Mouse (Mus musculus) cerebellum, postnatal 4 days (tissue): ENCODE measurements at regions not wholly inside any gene's neighbourhood (a gene's known extent, or its start where the extent isn't known, plus 50 kb on each side); places are given as distances from the start of the nearest gene placed in this dataset.
A peak's percentile ranks its signal among the peaks of the same experiment; 100 is the strongest.

Experiments
- DNase-seq, 2 experiments: peaks; one replicate each; pipeline ENCODE4 v3.0.0; 2022; ENCODE audit warnings: low spot score in 2 of 2, mixed read lengths in 1 of 2

DNA sequence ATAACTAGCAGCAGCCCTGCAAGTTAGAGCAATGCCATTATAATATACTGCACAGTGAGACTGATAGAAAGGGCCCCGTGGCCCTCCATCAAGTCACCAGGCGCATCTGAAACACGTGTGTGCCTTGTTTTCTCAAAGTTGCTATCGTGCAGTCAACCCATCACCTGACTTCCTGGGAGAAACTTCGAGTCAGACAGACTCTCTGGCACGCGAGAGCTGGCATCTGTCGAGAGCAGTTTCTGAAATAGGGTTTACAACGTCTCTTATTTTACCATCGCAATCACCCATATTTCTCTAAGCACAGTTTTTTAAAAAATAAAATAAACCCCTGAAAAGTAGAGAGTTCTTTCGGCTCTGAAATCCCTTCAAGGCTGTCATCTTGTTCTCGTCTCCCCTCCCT is 169.8 kb downstream of the 3110018I06Rik start:
- DNase-seq: no peak

DNA sequence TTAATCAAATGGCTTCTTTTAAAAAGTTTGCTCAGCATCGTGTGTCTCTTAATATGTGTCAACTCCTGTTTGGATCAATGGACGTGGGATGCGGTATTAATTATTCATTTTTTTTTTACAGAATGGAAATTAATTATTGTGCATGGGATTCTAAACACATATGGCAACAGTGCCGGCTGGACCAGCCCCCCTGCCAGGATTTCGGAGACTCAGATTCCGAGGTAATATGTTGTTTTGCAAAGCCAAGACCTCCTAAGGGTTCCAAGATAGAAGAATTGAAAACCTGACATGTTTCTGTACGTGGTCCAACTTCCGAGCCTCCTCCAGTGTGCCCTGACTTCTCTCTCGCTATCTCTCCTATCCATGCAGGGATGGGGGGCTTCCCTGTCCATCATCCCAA is 170.4 kb downstream of the 3110018I06Rik start:
- DNase-seq: peak in 1 of 2 experiments; percentile 16

GRCm38 (mm10) chr12:107662624-107663023 is 174.2 kb downstream of the 3110018I06Rik start:
- DNase-seq: no peak

DNA sequence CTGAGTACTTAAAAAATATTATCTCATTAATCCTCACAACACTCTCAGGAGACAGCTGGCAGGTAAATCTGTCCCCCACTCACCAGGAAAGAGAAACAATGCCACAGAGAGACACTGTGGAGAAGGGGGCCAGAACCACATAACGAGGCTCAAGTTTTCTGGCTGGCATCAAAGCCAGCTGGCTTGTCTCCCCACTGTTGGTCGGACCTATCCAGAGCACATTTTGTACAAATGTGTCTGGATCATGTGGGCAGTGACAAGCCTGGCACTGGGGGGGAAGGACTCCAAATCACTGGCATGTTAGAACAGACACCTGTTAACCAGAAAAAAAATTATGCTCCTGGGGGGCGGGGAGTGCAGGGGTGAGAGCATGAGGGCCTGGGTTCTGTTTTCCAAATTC is 179.4 kb downstream of the 3110018I06Rik start:
- DNase-seq: no peak

DNA sequence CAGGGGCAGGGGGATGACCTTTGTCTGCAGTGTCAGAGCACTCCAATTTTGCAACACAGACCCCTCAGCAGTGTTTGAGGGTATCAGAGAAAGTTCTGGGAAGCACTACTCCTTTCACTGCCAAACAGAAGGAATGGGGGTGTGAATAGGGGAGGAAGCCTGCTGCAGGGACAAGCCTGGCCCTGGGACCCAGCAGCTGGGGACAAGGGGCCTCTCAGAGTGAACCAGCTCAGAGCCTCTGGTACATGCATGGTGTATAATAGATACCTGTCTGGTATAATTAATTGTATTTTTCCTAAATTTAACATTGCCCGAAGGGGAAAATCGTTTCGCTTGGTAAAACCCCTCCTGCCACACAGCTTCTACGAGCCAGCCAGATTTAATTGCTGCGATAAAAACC is 180.6 kb downstream of the 3110018I06Rik start:
- no peak for DNase-seq

DNA sequence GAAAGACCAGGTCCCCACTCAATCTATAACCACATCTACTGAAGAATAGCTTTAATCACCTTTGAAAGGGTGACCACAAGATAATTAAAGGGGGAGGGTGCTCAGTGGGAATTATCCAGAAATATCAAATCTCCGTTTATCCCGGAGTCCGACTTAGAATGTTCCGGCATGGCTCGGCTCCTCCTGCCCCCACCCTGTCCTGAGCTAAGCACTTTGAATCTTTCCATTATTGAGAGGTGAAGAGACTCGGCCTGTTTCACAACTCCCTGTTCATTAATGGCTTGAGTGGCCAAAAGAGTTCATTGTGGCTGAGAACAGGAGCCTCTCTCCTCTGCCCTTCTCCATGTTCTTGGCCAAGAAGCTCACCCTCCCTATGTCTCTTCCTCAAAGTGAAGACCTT is 181.0 kb downstream of the 3110018I06Rik start:
- no peak for DNase-seq

GRCm38 (mm10) chr12:107669910-107670309 is 181.5 kb downstream of the 3110018I06Rik start:
- peak in 1 of 2 experiments; percentile 11 for DNase-seq

- DNase-seq: no peak
Observed at GRCm38 (mm10) chr12:107677076-107677475, 188.6 kb downstream of the 3110018I06Rik start.

DNA sequence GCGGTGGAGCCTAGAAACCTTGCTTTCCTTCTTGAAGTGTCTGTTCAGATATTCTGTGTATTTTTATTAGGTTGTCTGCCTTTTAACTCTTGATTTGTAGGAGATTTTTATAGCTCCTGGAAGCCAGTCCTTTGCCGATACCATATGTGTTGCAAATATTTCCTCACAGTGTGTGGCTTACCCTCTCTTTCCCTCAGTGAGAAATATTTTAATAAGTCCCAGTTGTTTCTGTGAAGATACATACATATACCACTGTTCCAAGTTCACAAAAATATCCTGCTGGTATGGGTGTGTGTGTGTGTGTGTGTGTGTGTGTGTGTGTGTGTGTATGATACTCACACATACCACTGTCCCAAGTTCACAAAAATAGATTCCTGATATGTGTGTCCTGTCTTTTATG is 199.0 kb downstream of the 3110018I06Rik start:
- no peak for DNase-seq

DNA sequence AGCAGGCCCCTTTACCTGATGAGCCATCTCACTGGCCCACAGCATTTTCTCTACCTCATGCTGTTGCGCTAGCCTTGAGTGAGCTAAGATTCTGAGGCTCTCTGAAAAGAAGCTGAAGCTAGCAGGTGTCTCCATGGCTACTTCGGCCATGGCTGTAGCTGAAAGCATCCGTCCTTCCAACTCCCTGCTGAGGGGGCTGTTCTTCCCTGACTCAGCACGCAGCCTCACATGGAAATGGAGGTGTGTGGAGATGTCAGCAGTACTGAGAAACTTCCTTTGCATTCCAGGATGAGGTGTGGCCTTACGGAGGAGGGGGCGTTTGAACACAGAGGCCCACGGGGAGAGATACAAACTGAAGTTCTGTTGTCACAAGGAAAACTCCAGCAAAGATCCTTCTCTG is 201.0 kb downstream of the 3110018I06Rik start:
- no peak for DNase-seq

GRCm38 (mm10) chr12:107690061-107690460 is 201.6 kb downstream of the 3110018I06Rik start:
- DNase-seq: peak in 1 of 2 experiments; percentile 8

GRCm38 (mm10) chr12:107693693-107694092 is 205.3 kb downstream of the 3110018I06Rik start:
- DNase-seq: no peak

- no peak for DNase-seq
Observed at GRCm38 (mm10) chr12:107695014-107695413, 206.6 kb downstream of the 3110018I06Rik start.

DNA sequence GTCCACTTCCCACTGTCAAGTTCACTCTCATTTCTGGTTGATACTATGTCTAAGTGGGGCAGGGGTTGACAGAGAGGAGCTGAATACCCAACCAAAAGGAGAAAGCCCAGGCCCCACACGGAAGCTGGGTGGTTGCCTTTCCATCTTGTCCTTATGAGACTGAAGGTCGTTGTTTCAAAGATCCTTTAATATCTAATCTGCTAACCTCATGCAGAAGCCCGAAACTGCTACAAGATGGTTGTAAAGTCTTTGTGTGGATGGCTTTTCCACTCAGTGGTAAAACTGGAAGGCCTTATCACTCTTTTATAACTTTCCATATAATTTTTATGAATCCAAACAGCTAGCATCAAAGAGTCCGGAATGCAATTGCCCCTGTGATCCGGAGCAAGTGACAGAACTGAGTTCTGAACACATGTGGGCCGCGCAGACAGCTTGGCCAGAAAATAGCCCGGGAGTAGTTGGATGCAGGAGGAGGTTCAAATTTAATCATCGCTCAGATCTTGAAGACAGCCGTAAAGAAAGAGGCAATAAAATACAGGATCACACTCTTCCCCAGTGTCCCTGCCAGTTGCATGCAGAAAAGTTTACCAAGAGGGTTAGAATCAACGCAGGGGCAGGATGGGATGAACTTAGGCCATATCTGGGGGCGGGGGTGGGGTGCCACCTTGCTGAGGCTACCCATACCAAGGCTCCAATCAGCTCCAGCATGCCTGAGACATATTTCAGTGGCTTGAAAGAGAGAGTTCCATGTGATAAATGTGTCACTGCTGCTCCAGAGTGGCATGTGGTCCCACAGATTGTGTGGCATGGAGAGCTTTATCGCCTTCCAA is 207.2 kb downstream of the 3110018I06Rik start:
- no peak for DNase-seq

DNA sequence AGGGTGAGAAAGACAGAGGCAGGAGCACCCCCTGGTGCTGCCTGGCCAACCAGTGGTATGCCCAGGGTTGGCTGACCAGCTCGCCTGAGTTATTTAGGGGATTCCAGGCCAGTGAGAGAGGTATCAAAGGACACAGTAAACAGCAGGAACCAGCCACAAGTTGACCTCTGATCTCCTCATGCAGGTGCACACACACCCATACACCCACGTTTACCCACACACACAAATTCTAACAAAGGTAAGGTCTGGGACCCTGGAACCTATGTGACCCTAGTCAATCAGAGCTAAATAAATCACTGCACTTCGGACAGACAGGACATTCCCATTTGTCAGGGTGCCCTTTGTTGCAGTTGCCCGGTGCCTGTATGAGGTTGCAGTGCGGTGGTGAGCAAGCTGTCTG is 211.9 kb downstream of the 3110018I06Rik start:
- DNase-seq: no peak

DNA sequence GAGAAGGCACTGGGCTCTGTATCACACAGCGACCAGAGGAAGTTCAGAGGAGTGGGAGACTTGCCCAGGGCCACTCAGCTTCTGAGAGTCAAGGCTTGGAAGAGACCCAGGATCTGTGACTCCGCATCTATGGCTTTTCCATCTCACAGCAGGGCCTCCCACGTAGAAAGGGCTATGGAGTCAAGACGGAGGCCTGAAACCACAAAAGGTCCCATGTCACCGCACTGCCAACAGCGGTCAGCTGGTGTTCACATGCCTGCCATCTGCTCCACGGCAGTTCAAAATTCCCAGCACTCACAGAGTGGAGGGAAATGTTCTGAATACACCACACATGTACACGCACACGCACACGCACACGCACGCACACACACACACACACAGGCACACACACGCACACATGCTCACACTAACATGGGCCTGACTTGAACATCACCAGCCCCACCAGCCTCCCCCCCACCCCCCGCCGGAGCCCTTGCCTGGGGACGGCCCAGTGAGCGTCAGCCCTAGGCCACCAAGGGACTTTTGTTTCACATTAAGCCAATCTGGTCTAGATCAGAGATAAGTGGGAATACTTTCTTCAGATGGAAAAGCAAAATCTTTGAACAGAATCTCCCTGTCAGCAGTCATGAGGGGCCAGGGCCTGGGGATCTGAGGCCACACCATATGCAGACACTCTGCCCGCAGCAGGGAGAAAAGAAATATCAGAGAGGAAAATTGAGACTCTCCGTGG is 212.6 kb downstream of the 3110018I06Rik start:
- DNase-seq: peak in 1 of 2 experiments; percentile 14

DNA sequence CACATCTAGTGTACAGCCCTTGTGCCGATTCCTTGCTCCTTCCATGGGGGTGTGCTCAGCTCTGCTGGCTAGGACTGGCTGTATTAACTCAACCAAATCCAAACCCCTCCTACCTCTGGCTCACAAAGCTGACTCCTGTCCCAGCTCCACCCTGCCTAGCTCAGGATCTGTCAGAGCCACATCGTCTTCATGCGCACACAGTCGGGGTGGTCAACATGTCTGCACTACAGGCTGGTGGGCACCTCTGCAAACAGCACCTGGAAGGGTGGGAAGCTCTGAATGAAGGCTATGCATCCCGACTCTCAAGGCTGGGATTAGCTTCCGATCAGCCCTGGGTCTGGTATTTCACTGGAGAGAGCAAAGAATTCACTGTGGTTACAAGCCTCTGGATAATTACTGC is 220.4 kb downstream of the 3110018I06Rik start:
- no peak for DNase-seq

- DNase-seq: no peak
Observed at GRCm38 (mm10) chr12:107711017-107711416, 222.6 kb downstream of the 3110018I06Rik start.

- no peak for DNase-seq
Observed at GRCm38 (mm10) chr12:107711675-107712074, 223.2 kb downstream of the 3110018I06Rik start.

DNA sequence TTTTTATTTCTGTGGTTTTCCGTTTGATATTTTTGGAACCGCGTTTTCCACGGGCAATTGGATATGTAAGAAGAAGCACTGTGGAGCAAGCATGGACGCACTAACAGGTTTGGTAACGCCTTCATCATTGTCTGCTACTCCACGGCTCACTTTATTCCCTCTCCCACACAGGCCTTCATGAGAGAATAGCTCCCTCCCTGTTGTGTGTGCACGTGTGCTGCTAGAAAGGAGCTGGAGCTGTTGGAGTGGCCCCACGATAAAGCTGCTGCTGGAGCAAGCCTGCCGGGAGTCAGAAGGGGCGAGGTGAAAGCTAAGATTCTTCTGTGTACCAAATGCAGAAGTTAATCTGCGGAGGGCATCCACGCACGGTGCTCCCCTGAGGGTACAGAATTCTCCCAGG is 224.8 kb downstream of the 3110018I06Rik start:
- DNase-seq: no peak

GRCm38 (mm10) chr12:107714846-107715245 is 226.4 kb downstream of the 3110018I06Rik start:
- DNase-seq: no peak

GRCm38 (mm10) chr12:107715871-107716270 is 227.4 kb downstream of the 3110018I06Rik start:
- DNase-seq: peak in 1 of 2 experiments; percentile 48

DNA sequence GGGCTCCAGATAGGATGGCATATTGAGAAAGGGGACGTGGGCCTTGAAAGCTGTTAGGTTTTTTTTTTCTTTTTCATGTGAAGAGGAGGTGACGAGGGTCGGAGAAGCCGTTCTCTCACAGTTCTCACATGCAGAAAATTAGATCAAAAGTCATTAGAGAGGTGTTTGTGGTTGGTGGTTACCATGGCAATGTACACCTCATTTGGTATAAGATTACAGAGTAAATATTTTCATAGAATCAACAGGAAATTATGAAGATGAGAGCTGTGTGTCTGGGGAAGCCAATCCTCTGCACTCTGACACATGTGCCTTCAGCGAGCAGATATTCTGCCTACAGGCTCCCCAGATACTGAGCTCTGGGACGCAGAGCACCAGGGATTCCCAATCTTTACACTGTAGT is 232.5 kb downstream of the 3110018I06Rik start:
- no peak for DNase-seq
